Mouse (Mus musculus) forebrain, postnatal 0 days (tissue): ENCODE measurements around the gene Pcnx2. TPM values are rescaled to one million over a fixed set of nuclear protein-coding genes. Genes with fewer than 3 reads are reported as not detected.

Experiments
- ATAC-seq: fragments of 200-750 bp; cut with Nextera tagmentation; 2 replicates; pipeline ENCODE4 v1.8.0; 2017; ENCODE audit warnings: mild to moderate bottlenecking, moderate library complexity
- DNase-seq: peaks from one replicate; pipeline ENCODE4 v3.0.0-alpha.2; 2015
- H3K27ac ChIP-seq: fragments of 300-500 bp; sonication (generic); 2 replicates; pipeline ENCODE4 v1.5.1; 2014; ENCODE audit warnings: low read depth, mild to moderate bottlenecking, antibody characterized with exemption, low read length, moderate library complexity, mixed read lengths
- H3K27me3 ChIP-seq: fragments of 300-500 bp; sonication (generic); 2 replicates; pipeline ENCODE4 v1.6.1; 2014; ENCODE audit warnings: mild to moderate bottlenecking, low read length, mixed read lengths; ENCODE audit not compliant: insufficient read depth
- H3K36me3 ChIP-seq: fragments of 300-500 bp; sonication (generic); 2 replicates; pipeline ENCODE4 v1.6.1; 2014; ENCODE audit warnings: mild to moderate bottlenecking, moderate library complexity; ENCODE audit not compliant: insufficient read depth
- H3K4me1 ChIP-seq: fragments of 300-500 bp; sonication (generic); 2 replicates; pipeline ENCODE4 v1.6.1; 2014; ENCODE audit warnings: antibody characterized with exemption; ENCODE audit not compliant: insufficient read depth
- H3K4me2 ChIP-seq: fragments of 300-500 bp; sonication (generic); 2 replicates; pipeline ENCODE4 v1.6.1; 2014; ENCODE audit warnings: low read depth, mild to moderate bottlenecking, moderate library complexity
- H3K4me3 ChIP-seq: fragments of 300-500 bp; sonication (generic); 2 replicates; pipeline ENCODE4 v1.5.1; 2014; ENCODE audit warnings: low read depth, low read length, mixed read lengths
- H3K9ac ChIP-seq: fragments of 300-500 bp; sonication (generic); 2 replicates; pipeline ENCODE4 v1.6.1; 2014; ENCODE audit warnings: mild to moderate bottlenecking
- H3K9me3 ChIP-seq: fragments of 300-500 bp; sonication (generic); 2 replicates; pipeline ENCODE4 v1.6.1; 2016; ENCODE audit warnings: low read length
- CTCF ChIP-seq: sonication (generic); IDR thresholded peaks from 2 replicates; pipeline ENCODE4 v1.5.1; 2016; ENCODE audit warnings: antibody characterized with exemption, control low read depth, low read depth
- WGBS: fragments of 180-500 bp; shearing (Covaris S2); extraction: QIAGEN DNeasy Blood & Tissue Kit; methylation state at CpG from one replicate; pipeline ENCODE4 v1.1.7; 2014; 5-methylcytosine and 5-hydroxymethylcytosine counted together
- polyA plus RNA-seq: library from polyadenylated mRNA; unstranded; fragments of >200 nt; fragmentation: Nextera tagmentation; extraction: Ambion mirVana; gene quantifications from 2 replicates; pipeline ENCODE4 v1.2.1, GENCODE M21; 2015
- total RNA-seq: library from RNA; depleted of rRNA; stranded (reverse); fragments of >200 nt; gene quantifications from 2 replicates; pipeline ENCODE4 v1.2.3, GENCODE M21; 2014

Gene Pcnx2
- total and polyA plus RNA-seq, 2 experiments from 2014 or later, result 2.1 to 12.3 TPM

DNA sequence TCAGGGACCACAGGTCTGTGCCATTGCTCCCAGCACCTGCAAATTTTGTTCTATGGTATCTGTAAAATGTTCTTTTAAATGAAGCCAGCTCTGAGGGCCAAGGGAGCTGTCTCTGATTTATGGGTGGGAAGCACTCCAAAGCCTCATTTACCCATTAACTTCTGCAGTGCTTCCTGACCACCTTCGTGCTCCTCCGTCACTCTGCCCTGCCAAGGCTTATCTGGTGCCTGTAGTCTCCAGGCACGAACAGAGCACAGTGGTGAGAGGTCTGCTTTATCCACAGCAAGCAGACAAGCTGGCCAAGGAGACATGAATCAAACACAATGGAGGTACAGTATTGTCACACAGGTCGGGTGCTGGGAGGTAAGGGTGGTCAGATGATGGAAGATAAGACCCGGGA, 44.8 kb downstream of the Pcnx2 start:
- Histone ChIP-seq H3K27ac (no peak overlapping the region), H3K9ac (no peak overlapping the region), H3K4me2 (no peak overlapping the region), H3K36me3 (peaks cover 32% of the 10 kb centered on the region), H3K27me3 (no peaks in the 10 kb centered on the region), H3K4me3 (no peak overlapping the region), H3K9me3 (no peaks in the 10 kb centered on the region), H3K4me1 (no peaks in the 10 kb centered on the region)
- TF ChIP-seq CTCF, result no peak
- DNase-seq (no peak), ATAC-seq (no peak)
- WGBS, result 85% methylated on average over 5 of the region's 5 CpGs

- Histone ChIP-seq H3K36me3 (peaks cover 25% of the 10 kb centered on the region), H3K27me3 (no peaks in the 10 kb centered on the region), H3K4me1 (no peaks in the 10 kb centered on the region), H3K4me2 (no peak overlapping the region), H3K9me3 (no peaks in the 10 kb centered on the region), H3K4me3 (no peak overlapping the region), H3K27ac (no peak overlapping the region), H3K9ac (no peak overlapping the region)
- ATAC-seq (no peak), DNase-seq (no peak)
- 49% methylated on average over 4 of the region's 4 CpGs for WGBS
- TF ChIP-seq CTCF, result no peak
Observed at GRCm38 (mm10) chr8:125849181-125849580, 48.9 kb downstream of the Pcnx2 start.

DNA sequence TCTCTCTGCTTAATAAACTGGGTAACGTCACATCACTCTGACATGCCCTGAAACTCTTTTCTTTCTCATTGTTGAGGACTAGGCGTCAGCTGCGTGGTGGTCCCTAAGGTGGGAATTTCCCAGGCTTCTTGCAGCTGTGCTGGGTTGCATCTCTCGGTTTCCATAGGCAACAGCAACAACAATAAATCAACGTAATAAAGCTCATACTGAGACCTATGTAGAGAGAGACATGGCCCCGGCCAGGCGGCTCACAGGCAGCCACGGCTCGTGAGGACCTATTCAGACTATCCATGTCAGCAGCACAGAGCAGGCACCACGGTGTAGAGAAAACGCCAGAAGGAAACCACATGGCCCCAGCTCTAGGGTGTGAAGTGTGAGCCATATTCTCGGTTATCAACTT, 50.3 kb downstream of the Pcnx2 start:
- Histone ChIP-seq H3K4me1 (no peaks in the 10 kb centered on the region), H3K36me3 (peaks cover 16% of the 10 kb centered on the region), H3K9ac (no peak overlapping the region), H3K27ac (no peak overlapping the region), H3K9me3 (no peaks in the 10 kb centered on the region), H3K27me3 (no peaks in the 10 kb centered on the region), H3K4me2 (no peak overlapping the region), H3K4me3 (no peak overlapping the region)
- TF ChIP-seq CTCF, result no peak
- 44% methylated on average over 12 of the region's 12 CpGs for WGBS
- ATAC-seq (peak; percentile 40), DNase-seq (no peak)

DNA sequence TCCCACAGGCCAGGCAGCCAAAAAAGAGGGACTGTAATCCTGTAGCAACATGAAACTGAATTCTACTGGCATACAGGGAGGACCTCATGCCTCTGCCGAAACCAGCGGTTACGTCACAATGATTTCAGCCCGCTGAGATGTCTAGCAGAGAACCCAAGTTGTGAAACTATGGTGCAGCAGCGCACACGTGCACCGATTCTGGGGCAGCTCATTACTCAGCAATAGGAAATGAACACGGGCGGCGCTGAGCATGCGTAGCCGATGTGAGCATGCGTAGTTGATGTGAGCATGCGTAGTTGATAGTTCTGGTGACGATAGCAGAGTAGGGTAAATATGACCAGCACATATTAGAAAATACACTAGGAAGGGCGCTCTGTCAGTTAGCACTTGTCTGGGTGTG, 52.8 kb downstream of the Pcnx2 start:
- no peak for TF ChIP-seq CTCF
- Histone ChIP-seq H3K9me3 (no peaks in the 10 kb centered on the region), H3K4me2 (no peak overlapping the region), H3K9ac (no peak overlapping the region), H3K27ac (no peak overlapping the region), H3K4me3 (no peak overlapping the region), H3K36me3 (peaks cover 10% of the 10 kb centered on the region; the same call in 1 of the 2 replicates), H3K4me1 (no peaks in the 10 kb centered on the region), H3K27me3 (no peaks in the 10 kb centered on the region)
- no peak for ATAC-seq
- 97% methylated on average over 16 of the region's 16 CpGs for WGBS
- no peak for DNase-seq

DNA sequence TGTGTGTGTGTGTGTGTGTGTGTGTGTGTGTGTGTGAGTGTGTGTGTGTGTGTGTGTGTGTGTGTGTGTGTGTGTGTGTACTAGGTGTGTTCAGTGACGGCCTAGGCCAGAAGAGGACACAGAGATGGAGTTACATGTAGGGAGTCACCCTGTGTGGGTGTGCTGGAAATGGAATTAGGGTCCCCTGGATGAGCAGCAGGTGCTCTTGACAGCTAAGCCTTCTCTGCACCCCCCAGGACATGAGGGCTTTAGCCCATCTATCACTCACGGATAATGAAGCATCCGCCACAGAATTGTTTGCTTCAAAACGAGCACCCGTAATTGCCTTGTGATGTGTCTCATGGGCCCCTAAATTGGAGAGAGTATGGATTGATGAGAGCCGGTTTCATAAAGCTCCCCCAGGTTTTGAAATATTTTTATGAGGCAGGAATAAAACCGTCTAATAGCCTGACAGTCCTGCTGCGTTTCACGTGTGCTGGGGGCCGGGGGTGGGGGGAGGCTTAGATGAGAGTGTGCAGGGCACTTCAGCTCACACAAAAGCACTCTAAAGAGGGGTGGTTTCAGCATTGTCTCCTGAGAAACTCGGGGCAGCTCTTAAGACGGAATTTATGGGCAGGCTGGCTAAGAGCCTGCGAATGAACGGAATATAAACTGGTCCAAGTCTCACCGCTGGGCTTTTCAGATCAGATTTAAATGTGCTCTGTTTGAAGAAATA, 54.8 kb downstream of the Pcnx2 start:
- no peaks in the 10 kb centered on the region for H3K9me3 ChIP-seq
- no peak overlapping the region for H3K4me3 ChIP-seq
- ATAC-seq (no peak), DNase-seq (no peak)
- no peak overlapping the region for H3K9ac ChIP-seq
- H3K27ac ChIP-seq, result no peak overlapping the region
- 22% methylated on average over 15 of the region's 15 CpGs for WGBS
- TF ChIP-seq CTCF, result no peak
- H3K4me2 ChIP-seq, result no peak overlapping the region
- peaks cover 8% of the 10 kb centered on the region; the same call in 1 of the 2 replicates for H3K36me3 ChIP-seq
- no peaks in the 10 kb centered on the region for H3K4me1 ChIP-seq
- H3K27me3 ChIP-seq, result no peaks in the 10 kb centered on the region

DNA sequence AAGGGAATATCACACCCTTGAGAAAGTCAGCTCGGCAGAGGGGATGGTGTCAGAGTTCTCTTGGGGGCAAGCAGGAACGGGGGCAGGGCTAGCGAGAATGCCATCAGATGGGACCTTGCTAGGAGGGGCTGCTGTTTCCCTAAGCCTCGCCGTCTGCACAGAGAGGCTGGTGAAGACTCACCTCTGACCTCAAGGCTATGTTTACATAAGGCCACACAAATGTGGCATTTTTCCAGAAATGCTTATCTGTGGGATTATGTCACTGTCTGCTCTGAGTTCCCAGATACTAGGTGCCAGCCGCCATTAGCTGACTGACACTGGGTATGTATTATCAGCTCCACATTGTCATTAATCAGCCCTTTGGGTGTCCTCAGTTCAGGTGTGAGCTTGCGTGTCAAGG, 56.0 kb downstream of the Pcnx2 start:
- Histone ChIP-seq H3K36me3 (peaks cover 14% of the 10 kb centered on the region), H3K27me3 (no peaks in the 10 kb centered on the region), H3K4me2 (no peak overlapping the region), H3K27ac (no peak overlapping the region), H3K9me3 (no peaks in the 10 kb centered on the region), H3K4me1 (no peaks in the 10 kb centered on the region), H3K9ac (no peak overlapping the region), H3K4me3 (no peak overlapping the region)
- no peak for TF ChIP-seq CTCF
- ATAC-seq (no peak), DNase-seq (no peak)
- 79% methylated on average over 7 of the region's 7 CpGs for WGBS

DNA sequence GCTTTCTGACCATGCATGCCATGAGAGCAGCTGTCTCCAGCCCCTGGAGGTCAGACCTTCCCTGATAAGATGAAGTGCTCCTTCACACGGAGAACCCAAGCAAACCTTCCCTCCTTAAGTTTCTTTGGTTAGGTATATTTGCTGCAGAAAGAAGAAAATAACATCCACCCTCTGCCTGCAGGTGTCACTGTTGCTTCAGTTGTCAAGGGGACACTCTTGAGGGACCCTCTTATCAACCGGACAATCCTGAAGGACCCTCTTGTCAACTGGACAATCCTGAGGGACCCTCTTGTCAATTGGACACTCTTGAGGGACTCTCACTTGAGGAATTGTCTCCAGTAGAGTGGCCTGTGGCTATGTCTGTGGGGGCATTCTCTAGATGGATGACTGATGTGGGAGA, 73.4 kb downstream of the Pcnx2 start:
- no peak overlapping the region for H3K4me3 ChIP-seq
- H3K9me3 ChIP-seq, result no peaks in the 10 kb centered on the region
- 38% methylated on average over 2 of the region's 2 CpGs for WGBS
- ATAC-seq (no peak), DNase-seq (no peak)
- 0 out of 2 replicates have a peak, but pooled peaks cover 5% of the 10 kb centered on the region for H3K36me3 ChIP-seq
- H3K4me2 ChIP-seq, result no peak overlapping the region
- peak; percentile 57 for TF ChIP-seq CTCF
- no peak overlapping the region for H3K27ac ChIP-seq
- no peaks in the 10 kb centered on the region for H3K27me3 ChIP-seq
- H3K9ac ChIP-seq, result no peak overlapping the region
- no peaks in the 10 kb centered on the region for H3K4me1 ChIP-seq
